Comparison of ENCODE assay signal across 9 mouse cellular contexts in genomic region chr11:115400630-115401391, GRCm38 (mm10). TPM values are rescaled to one million over a fixed set of nuclear protein-coding genes. Genes with fewer than 3 reads are reported as not detected.
DNase-seq lines count a peak whose midpoint lies in the region; ATAC-seq and TF ChIP-seq lines count a peak whose summit lies in the region.
"Had no signal": no experiment of that assay in that cellular context is flagged by ENCODE, and none has a peak within 500 bp of the region (broad histone marks: within the 10 kb centered on the region; RNA-seq: fewer than 3 reads in every experiment).

No protein-coding gene starts in this region.

- peaks cover 11% of the 10 kb centered on the region for H3K4me1 ChIP-seq in intestine, embryonic 15.5 days (replicated peaks)
- 0 out of 2 replicates have a peak, but pooled peaks cover 4% of the 10 kb centered on the region for H3K4me1 ChIP-seq in intestine, postnatal 0 days (replicated peaks; ENCODE audit: control insufficient read depth, insufficient read depth, low read length)
- peaks cover 21% of the 10 kb centered on the region for H3K4me1 ChIP-seq in cerebellum, adult 2 months (ENCODE audit: control insufficient read depth, insufficient read depth, low read length)
- peaks cover 35% of the 10 kb centered on the region for H3K4me1 ChIP-seq in hindbrain, embryonic 13.5 days (replicated peaks)
- H3K4me1 ChIP-seq in midbrain, embryonic 15.5 days, result peaks cover 39% of the 10 kb centered on the region

- no peak overlapping the region; the same call in 1 of the 2 replicates for H3K4me2 ChIP-seq in intestine, embryonic 15.5 days (replicated peaks)
- no peak overlapping the region for H3K4me2 ChIP-seq in intestine, postnatal 0 days (replicated peaks; ENCODE audit: low read depth)
- peak overlapping the region; percentile 18; the same call in 1 of the 2 replicates for H3K4me2 ChIP-seq in hindbrain, embryonic 13.5 days
- H3K4me2 ChIP-seq in midbrain, embryonic 15.5 days, result peak overlapping the region; percentile 25

- peak; percentile 84 to 85 for DNase-seq in cerebellum, adult 2 months
- DNase-seq in heart, adult 8-10 months (ENCODE audit: low spot score), result no peak
- DNase-seq in lung, postnatal 10 days, result no peak
- DNase-seq in B cell, adult 2 months, result no peak
- DNase-seq: heart, postnatal 14 days had no signal

- H3K9ac ChIP-seq in intestine, embryonic 15.5 days, result no peak overlapping the region
- H3K9ac ChIP-seq in intestine, postnatal 0 days (ENCODE audit: low read depth, low read length), result no peak overlapping the region
- H3K9ac ChIP-seq in hindbrain, embryonic 13.5 days, result 0 out of 2 replicates have a peak overlapping the region, but pooled peaks have one; percentile 39
- no peak overlapping the region for H3K9ac ChIP-seq in midbrain, embryonic 15.5 days

- WGBS in intestine, embryonic 15.5 days, result 33% methylated on average over 11 of the region's 11 CpGs
- 38% methylated on average over 11 of the region's 11 CpGs for WGBS in intestine, postnatal 0 days
- 3% methylated on average over 11 of the region's 11 CpGs for WGBS in cerebellum, adult 2 months
- 39% methylated on average over 11 of the region's 11 CpGs for WGBS in hindbrain, embryonic 13.5 days
- 27% methylated on average over 11 of the region's 11 CpGs for WGBS in midbrain, embryonic 15.5 days

- no peaks in the 10 kb centered on the region for H3K9me3 ChIP-seq in intestine, embryonic 15.5 days
- H3K9me3 ChIP-seq in intestine, postnatal 0 days (ENCODE audit: control insufficient read depth), result no peaks in the 10 kb centered on the region
- no peaks in the 10 kb centered on the region for H3K9me3 ChIP-seq in hindbrain, embryonic 13.5 days
- no peaks in the 10 kb centered on the region for H3K9me3 ChIP-seq in midbrain, embryonic 15.5 days

- no peak overlapping the region for H3K4me3 ChIP-seq in intestine, embryonic 15.5 days (replicated peaks)
- H3K4me3 ChIP-seq in intestine, postnatal 0 days (ENCODE audit: low read depth, low read length), result no peak overlapping the region
- peak overlapping the region; percentile 65 for H3K4me3 ChIP-seq in cerebellum, adult 2 months (replicated peaks; ENCODE audit: insufficient read depth, low read depth, low read length)
- H3K4me3 ChIP-seq in hindbrain, embryonic 13.5 days, result no peak overlapping the region
- no peak overlapping the region for H3K4me3 ChIP-seq in midbrain, embryonic 15.5 days

- TF ChIP-seq POLR2A in cerebellum, adult 2 months (IDR thresholded peaks at IDR 0.05; ENCODE audit: borderline replicate concordance, insufficient read depth, low read length), result peak; percentile 33; the same call in 1 of the 2 replicates

- ATAC-seq in intestine, embryonic 15.5 days, result no peak
- no peak for ATAC-seq in intestine, postnatal 0 days
- ATAC-seq in hindbrain, embryonic 13.5 days (ENCODE audit: low FRiP score), result peak; percentile 12; the same call in 1 of the 2 replicates
- peak; percentile 47 for ATAC-seq in midbrain, embryonic 15.5 days (replicated peaks)

- no peaks in the 10 kb centered on the region for H3K27me3 ChIP-seq in intestine, embryonic 15.5 days (replicated peaks)
- H3K27me3 ChIP-seq in intestine, postnatal 0 days (replicated peaks; ENCODE audit: control insufficient read depth, insufficient read depth, low read length), result no peaks in the 10 kb centered on the region
- no peaks in the 10 kb centered on the region for H3K27me3 ChIP-seq in cerebellum, adult 2 months (ENCODE audit: control insufficient read depth, insufficient read depth, low read length)
- H3K27me3 ChIP-seq in hindbrain, embryonic 13.5 days, result no peaks in the 10 kb centered on the region
- H3K27me3 ChIP-seq in midbrain, embryonic 15.5 days (replicated peaks), result no peaks in the 10 kb centered on the region

- H3K27ac ChIP-seq in intestine, embryonic 15.5 days, result 0 out of 2 replicates have a peak overlapping the region, but pooled peaks have one; percentile 17
- no peak overlapping the region for H3K27ac ChIP-seq in intestine, postnatal 0 days (ENCODE audit: low read depth, low read length)
- peak overlapping the region; percentile 98 for H3K27ac ChIP-seq in cerebellum, adult 2 months (ENCODE audit: insufficient read depth, low read length)
- peak overlapping the region; percentile 71 for H3K27ac ChIP-seq in hindbrain, embryonic 13.5 days
- peak overlapping the region; percentile 71 for H3K27ac ChIP-seq in midbrain, embryonic 15.5 days

- TF ChIP-seq CTCF in intestine, postnatal 0 days (IDR thresholded peaks at IDR 0.05; ENCODE audit: low read depth), result no peak
- no peak for TF ChIP-seq CTCF in cerebellum, adult 2 months (IDR thresholded peaks at IDR 0.05; ENCODE audit: borderline replicate concordance, insufficient read depth, low read depth, low read length)

- H3K36me3 ChIP-seq in intestine, embryonic 15.5 days, result no peaks in the 10 kb centered on the region
- H3K36me3 ChIP-seq in intestine, postnatal 0 days (ENCODE audit: control insufficient read depth, insufficient read depth), result peaks cover 2% of the 10 kb centered on the region; the same call in 1 of the 2 replicates
- peaks cover 14% of the 10 kb centered on the region for H3K36me3 ChIP-seq in hindbrain, embryonic 13.5 days
- peaks cover 6% of the 10 kb centered on the region; the same call in 1 of the 2 replicates for H3K36me3 ChIP-seq in midbrain, embryonic 15.5 days (replicated peaks)

RNA-seq across cellular contexts. Expression of gene Mrpl58, which starts 2.7 kb away (rescaled TPM):
- polyA plus RNA-seq in intestine, embryonic 15.5 days (2015; fragmentation: Nextera tagmentation; extraction: Ambion mirVana), result 187 and 197 TPM in 2 replicates
- polyA plus RNA-seq in intestine, postnatal 0 days (2015; fragmentation: Nextera tagmentation; extraction: Ambion mirVana), result 143 and 145 TPM in 2 replicates
- 157 and 164 TPM in 2 replicates for polyA plus RNA-seq in cerebellum, adult 2 months (2012; rRNA removed)
- polyA plus RNA-seq in hindbrain, embryonic 13.5 days (2015; fragmentation: Nextera tagmentation; extraction: Ambion mirVana), result 196 and 205 TPM in 2 replicates
- polyA plus RNA-seq in midbrain, embryonic 15.5 days (2015; fragmentation: Nextera tagmentation; extraction: Ambion mirVana), result 182 and 191 TPM in 2 replicates
- 100 to 1,000 TPM; 139 to 160 (median 146) TPM for total RNA-seq in heart, adult 8-10 months (2022)

RNA-seq across cellular contexts. Expression of gene Atp5h, which starts 19.0 kb away (rescaled TPM):
- polyA plus RNA-seq in intestine, embryonic 15.5 days (2015; fragmentation: Nextera tagmentation; extraction: Ambion mirVana), result 989 and 991 TPM in 2 replicates
- 1,235 and 1,272 TPM in 2 replicates for polyA plus RNA-seq in intestine, postnatal 0 days (2015; fragmentation: Nextera tagmentation; extraction: Ambion mirVana)
- 899 and 972 TPM in 2 replicates for polyA plus RNA-seq in cerebellum, adult 2 months (2012; rRNA removed)
- polyA plus RNA-seq in hindbrain, embryonic 13.5 days (2015; fragmentation: Nextera tagmentation; extraction: Ambion mirVana), result 945 and 956 TPM in 2 replicates
- 782 and 789 TPM in 2 replicates for polyA plus RNA-seq in midbrain, embryonic 15.5 days (2015; fragmentation: Nextera tagmentation; extraction: Ambion mirVana)
- 1,000 to 10,000 TPM; 2,233 to 2,384 (median 2,275) TPM for total RNA-seq in heart, adult 8-10 months (2022)

RNA-seq across cellular contexts. Expression of gene Cdr2l, which starts 19.1 kb away (rescaled TPM):
- polyA plus RNA-seq in intestine, embryonic 15.5 days (2015; fragmentation: Nextera tagmentation; extraction: Ambion mirVana), result 7.5 and 8.0 TPM in 2 replicates
- 3.5 and 3.9 TPM in 2 replicates for polyA plus RNA-seq in intestine, postnatal 0 days (2015; fragmentation: Nextera tagmentation; extraction: Ambion mirVana)
- polyA plus RNA-seq in cerebellum, adult 2 months (2012; rRNA removed), result 53.7 and 54.3 TPM in 2 replicates
- polyA plus RNA-seq in hindbrain, embryonic 13.5 days (2015; fragmentation: Nextera tagmentation; extraction: Ambion mirVana), result 22.4 and 23.2 TPM in 2 replicates
- 26.9 and 27.3 TPM in 2 replicates for polyA plus RNA-seq in midbrain, embryonic 15.5 days (2015; fragmentation: Nextera tagmentation; extraction: Ambion mirVana)
- 1 to 10 TPM; 4.1 to 5.3 (median 4.8) TPM for total RNA-seq in heart, adult 8-10 months (2022)

RNA-seq across cellular contexts. Expression of gene Kctd2, which starts 19.1 kb away (rescaled TPM):
- polyA plus RNA-seq in intestine, embryonic 15.5 days (2015; fragmentation: Nextera tagmentation; extraction: Ambion mirVana), result 12.1 and 13.5 TPM in 2 replicates
- polyA plus RNA-seq in intestine, postnatal 0 days (2015; fragmentation: Nextera tagmentation; extraction: Ambion mirVana), result 17.5 and 18.6 TPM in 2 replicates
- polyA plus RNA-seq in cerebellum, adult 2 months (2012; rRNA removed), result 93.6 and 98.0 TPM in 2 replicates
- polyA plus RNA-seq in hindbrain, embryonic 13.5 days (2015; fragmentation: Nextera tagmentation; extraction: Ambion mirVana), result 17.7 and 22.2 TPM in 2 replicates
- 32.3 and 34.8 TPM in 2 replicates for polyA plus RNA-seq in midbrain, embryonic 15.5 days (2015; fragmentation: Nextera tagmentation; extraction: Ambion mirVana)
- 10 to 100 TPM; 29.3 to 34.0 (median 29.7) TPM for total RNA-seq in heart, adult 8-10 months (2022)

RNA-seq across cellular contexts. Expression of gene Hid1, which starts 33.3 kb away (rescaled TPM):
- 17.1 and 22.7 TPM in 2 replicates for polyA plus RNA-seq in intestine, embryonic 15.5 days (2015; fragmentation: Nextera tagmentation; extraction: Ambion mirVana)
- 10.8 and 12.1 TPM in 2 replicates for polyA plus RNA-seq in intestine, postnatal 0 days (2015; fragmentation: Nextera tagmentation; extraction: Ambion mirVana)
- polyA plus RNA-seq in cerebellum, adult 2 months (2012; rRNA removed), result 105 and 106 TPM in 2 replicates
- 41.8 and 42.9 TPM in 2 replicates for polyA plus RNA-seq in hindbrain, embryonic 13.5 days (2015; fragmentation: Nextera tagmentation; extraction: Ambion mirVana)
- polyA plus RNA-seq in midbrain, embryonic 15.5 days (2015; fragmentation: Nextera tagmentation; extraction: Ambion mirVana), result 67.0 and 67.2 TPM in 2 replicates
- total RNA-seq in heart, adult 8-10 months (2022), result 1 to 10 TPM; 3.4 to 4.3 (median 4.1) TPM

Comparison
In these comparisons a context has a peak if more than half of its experiments do, and no peak if none do; other contexts are left out.
1. ATAC-seq: peak in hindbrain, embryonic 13.5 days (single experiment) and midbrain, embryonic 15.5 days (single experiment); none in intestine, embryonic 15.5 days (single experiment) and intestine, postnatal 0 days (single experiment).
2. H3K4me2 ChIP-seq: peak in hindbrain, embryonic 13.5 days (single experiment) and midbrain, embryonic 15.5 days (single experiment); none in intestine, embryonic 15.5 days (single experiment) and intestine, postnatal 0 days (single experiment).
3. DNase-seq: peak in cerebellum, adult 2 months (2 of 2); none in heart, adult 8-10 months (single experiment), lung, postnatal 10 days (single experiment) and B cell, adult 2 months (0 of 2).